Mouse (Mus musculus) ovary, postnatal 14 days (tissue): ENCODE results near the gene 4933405O20Rik.

Experiments
- DNase-seq: peaks from one replicate; pipeline ENCODE4 v3.0.0; 2022; ENCODE audit warnings: low spot score

The 4933405O20Rik gene

GRCm38 (mm10) chr7:50598890-50599289 is at the start of gene 4933405O20Rik:
4933405O20Rik (plus strand) TSS chr7:50599190.
- no peak for DNase-seq

- no peak for DNase-seq
Measured at GRCm38 (mm10) chr7:50549572-50549971, 49.4 kb upstream of the 4933405O20Rik start.

DNA sequence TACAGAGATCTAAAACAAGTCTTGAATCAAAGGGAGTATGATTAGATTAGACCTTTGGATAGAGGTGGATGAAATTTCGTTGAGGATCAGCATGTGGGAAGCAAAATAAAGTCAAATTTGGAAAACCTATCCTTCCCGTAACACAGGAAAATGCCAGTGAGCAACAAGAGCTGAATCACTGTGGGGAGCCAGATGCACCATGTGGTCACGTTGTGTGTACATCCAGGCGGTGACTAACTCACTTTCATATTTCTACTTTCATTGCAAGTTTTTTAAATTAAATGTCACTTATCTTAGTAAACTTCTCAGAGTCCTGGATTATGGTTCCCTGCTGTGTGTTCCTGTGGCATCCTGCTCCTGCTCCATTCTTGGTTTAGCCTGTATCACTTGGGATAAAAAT is 47.6 kb upstream of the 4933405O20Rik start:
- DNase-seq, result no peak

DNA sequence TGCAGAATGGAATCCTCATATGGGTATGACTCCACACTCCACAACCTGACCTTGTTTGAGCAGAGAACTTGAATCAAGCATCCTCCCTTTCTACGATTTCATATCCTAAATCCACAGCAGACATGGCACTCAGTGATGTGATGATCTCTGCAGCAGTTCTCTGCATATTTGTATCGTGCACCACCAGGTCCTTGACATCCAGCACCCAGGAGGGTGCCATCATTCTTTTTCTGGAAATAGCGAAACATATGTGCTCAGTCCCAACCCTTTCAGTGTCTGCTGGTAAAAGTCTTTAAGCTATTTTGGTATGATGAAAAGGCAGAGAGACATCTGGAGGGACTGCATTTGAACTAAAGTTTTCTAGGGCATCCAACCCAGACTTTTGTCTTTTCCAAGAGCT is 36.3 kb upstream of the 4933405O20Rik start:
- no peak for DNase-seq

DNA sequence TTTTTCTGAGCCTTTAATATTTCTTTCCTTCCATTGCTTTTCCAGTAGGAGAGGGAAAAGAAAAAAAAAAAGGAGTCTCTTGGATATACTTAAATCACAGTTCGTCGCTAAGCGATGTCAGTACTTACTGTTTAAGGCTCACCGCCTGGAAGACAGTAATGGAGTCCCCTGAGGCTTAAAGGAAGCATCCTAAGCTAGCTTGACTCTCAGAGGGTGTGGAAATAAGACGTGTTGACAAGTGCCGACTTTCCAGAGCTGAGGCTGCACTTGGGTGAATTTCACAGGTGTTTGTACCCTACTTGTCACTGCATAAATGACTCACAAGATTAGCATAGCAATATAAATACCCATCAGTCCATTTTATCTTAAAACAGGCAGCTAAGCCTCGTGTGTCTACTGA is 25.1 kb upstream of the 4933405O20Rik start:
- DNase-seq, result no peak

DNA sequence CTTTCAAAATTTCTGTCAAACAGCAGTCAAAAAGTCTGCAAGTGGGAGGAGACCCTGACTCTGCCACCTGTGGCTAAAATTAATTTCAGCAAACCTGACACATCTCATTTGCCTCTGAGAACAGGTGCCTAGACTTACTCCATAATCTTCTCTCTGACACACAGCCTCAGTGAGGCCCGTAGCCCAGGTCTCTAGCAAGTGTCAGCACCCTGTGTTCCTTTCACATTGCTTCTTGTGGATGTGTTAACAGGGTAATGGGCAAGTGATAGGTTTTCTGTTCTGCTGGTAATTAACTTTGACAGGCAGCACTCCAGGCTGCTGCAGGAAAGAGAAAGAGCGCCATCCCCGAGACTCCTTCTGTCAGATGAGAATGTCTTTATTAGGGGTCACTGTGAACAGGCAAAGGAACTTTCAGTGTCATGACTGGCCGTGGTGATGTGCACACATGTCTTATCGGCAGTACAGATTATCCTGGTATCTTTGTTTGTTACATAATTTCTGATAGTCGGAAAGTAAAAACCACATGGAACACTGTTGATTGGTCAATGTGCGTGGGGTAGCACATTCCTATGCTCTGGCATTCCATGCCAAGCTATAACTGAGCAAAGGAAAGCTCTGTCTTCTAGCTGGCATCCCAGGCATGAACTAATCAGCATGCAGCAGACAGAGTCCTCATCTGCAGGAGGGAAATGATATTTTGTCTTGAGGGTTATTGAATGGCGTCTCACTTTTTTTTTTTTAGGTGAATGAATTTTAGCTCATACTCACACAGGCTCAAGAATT is 10.2 kb upstream of the 4933405O20Rik start:
- no peak for DNase-seq

- no peak for DNase-seq
Measured at GRCm38 (mm10) chr7:50614101-50614500, 15.1 kb downstream of the 4933405O20Rik start.

GRCm38 (mm10) chr7:50629186-50629585 is 30.2 kb downstream of the 4933405O20Rik start:
- no peak for DNase-seq

DNA sequence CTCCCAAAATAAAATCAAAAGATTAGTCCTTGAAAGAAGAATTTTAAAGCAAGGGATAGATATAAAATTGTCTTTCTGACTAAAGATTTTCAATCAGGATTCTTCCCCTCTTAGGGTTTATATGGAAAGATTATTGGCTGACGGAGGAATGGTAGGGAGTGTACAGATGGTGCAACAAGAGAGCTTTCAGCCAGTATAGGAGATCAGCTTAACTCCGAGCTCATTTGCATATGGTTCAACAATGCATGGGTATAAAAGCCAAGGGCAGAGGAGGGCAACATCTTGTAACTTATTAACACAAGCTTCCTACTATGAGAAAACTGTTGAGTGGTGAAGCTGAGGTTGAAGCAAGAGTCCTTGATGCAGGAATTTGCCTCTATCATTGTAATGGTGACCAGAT is 34.2 kb downstream of the 4933405O20Rik start:
- no peak for DNase-seq
